Mouse (Mus musculus) heart, adult 11 months (tissue): Measurements from ENCODE around the gene Tnfsf15.
A peak's percentile ranks its signal among the peaks of the same experiment; 100 is the strongest.

ENCODE experiments used
- DNase-seq: peaks from one replicate; pipeline ENCODE4 v3.0.0; 2022

Gene Tnfsf15

DNA sequence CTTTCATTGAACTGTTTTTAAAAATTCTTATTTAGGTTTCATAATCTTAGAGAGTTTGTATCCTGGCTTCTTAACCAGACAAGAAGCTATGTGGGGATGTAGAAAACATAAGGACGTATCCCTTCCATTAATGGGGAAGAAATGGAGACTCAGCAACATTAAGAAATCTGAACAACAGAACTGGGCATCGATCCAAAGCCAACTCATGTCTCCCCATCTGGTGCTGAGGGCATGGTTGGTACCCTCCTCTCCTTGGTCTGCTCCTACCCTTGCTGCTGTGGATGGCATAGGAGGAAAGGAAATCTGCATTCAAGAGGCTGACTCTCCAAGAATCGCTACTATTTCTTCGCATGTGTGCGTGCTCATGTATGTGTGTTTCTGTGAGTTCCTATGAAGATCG is 61.2 kb downstream of the Tnfsf15 start:
- DNase-seq, result peak; percentile 23

DNA sequence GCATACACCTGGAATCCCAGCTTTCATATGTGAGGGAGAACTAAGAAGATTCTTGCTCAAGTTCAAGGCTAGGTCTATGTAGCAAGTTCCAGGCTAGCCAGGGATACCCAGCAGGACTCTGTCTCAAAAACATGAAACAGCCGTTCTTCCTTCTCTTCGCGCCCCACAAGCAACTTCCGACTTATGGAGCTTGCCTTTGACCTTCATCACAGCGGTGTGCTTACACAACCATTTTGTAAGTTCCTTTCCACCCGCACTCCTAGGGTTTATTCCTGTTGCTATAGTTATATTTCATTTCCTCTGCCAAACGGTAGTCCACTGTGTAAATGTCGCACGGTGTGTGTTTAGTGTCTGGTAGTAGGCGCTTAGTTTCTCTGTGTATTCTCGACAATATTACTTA is 61.9 kb downstream of the Tnfsf15 start:
- DNase-seq, result peak; percentile 64

DNA sequence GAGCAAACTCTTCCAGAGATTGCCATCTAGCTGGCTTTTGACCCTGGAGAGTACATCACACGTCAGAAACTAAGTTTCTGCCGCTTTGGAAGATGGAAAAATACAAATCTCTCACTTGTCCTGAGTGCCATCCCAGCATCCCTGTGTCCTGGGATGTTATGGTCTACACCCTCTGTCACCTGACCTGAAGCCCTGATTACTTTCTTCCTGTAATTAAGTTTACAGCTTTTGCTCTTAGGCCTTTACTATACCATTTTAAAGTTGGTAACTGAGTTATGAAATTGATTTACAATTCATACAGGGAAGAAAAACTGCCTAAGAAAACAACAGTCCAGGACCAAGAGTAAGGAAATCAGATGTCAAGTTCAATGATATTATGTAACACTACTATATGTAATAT is 62.5 kb downstream of the Tnfsf15 start:
- DNase-seq, result no peak

DNA sequence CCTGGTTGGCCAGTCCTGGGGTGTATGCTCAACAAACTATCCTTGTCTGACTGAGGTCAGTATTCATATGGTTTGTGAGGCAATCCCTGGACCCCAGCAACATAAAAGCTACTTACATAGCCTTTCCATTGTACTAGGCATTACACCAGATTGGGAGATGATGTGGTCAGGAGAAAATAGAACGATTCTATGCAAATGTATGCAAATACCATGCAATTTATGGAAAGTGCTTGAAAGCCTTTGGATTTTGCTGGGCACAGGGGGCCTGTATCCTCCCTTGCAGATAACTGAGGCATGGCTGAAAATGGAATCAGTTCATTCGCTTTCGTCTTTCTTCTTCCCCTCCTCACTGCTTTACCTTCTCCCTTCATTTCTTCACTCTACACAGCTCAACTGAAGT is 63.4 kb downstream of the Tnfsf15 start:
- DNase-seq, result no peak
